Mouse (Mus musculus) neural tube, embryonic 10.5 days (tissue): ENCODE measurements around the gene Cbx7.

Experiments
- DNase-seq: peaks from one replicate; pipeline ENCODE4 v3.0.0-alpha.2; 2017; ENCODE audit warnings: low spot score; ENCODE audit errors: extremely low spot score

Cbx7 gene

DNA sequence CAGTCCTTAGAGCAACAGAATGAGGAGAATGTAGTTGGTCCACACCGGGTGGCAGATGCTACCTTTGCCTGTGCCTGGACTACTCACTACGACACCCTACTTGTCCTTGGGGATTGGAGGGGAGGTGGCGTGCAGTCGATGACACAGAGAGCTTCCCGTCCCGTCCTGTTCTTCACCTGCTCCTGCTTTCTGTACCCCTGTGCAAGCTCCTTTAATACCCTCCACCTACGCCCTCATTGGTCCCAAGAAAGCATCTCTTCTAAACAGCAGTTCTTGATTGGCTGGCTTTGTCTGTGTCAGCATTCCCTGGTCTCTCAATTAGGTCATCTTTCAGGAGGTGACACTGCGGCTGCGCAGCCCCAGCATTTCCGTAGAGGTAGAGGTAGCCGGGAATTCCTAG lies at the start of gene Cbx7:
Gene Cbx7 (minus strand): TSS at position 180 of the 400 bp plus-strand sequence.
- DNase-seq, result no peak

DNA sequence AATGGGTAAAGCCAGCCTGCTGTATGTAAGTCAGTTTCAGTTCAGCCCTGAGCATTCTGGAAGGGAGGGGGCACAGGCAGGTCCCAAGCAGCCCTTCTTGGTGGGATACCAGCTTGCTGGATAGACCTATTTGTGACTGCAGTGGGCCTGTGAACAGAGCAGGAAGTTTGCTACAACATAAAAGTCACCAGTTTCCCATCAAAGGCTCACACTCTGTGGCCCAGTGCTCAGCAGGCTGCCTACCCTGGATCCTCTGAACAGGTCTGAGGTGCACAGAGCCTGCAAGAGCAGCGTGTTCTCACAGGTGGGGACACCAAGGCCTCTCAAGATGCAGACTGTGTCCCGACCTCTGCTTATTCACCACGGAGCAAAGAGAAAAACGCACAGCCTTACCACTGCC lies 49.6 kb upstream of the Cbx7 start:
- no peak for DNase-seq

DNA sequence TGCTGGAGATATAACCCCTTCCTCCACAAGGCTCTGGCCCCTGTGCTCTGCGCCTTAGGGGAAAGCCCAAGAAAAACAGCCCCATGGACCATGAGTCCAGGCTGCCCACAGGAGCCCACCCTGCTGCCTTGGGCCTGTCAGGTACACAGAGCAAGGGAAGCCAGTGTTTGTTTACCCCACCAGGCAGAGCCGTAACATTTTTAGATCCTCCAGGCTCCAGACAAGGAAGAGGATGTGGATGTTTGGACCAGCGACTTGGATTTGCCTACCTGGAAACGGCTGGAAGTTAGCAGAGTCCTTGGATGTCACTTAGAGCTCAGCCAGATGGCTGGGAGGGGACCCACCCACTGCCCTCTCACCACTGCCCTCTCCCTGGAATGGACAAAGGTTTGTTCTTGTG lies 48.7 kb upstream of the Cbx7 start:
- DNase-seq, result no peak

DNA sequence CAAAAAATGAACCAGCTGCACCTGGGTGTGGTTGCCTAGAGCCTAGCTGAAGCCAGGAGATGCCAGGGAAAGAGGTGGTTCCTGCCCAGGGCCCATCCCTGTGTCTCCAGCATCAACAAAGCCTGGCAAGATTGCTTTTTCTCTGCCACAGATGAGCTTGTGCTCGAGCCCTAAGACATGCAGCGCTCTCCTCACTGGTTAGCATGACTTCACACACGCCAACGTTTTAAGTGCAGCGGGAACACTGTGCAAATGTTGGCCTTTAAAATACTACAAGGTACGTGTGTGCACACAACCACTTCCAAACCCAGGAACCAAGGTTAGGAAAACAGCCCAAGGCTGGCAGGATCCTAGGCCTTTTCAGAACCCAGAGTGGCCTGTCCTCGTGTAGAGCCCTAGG lies 48.3 kb upstream of the Cbx7 start:
- no peak for DNase-seq

DNA sequence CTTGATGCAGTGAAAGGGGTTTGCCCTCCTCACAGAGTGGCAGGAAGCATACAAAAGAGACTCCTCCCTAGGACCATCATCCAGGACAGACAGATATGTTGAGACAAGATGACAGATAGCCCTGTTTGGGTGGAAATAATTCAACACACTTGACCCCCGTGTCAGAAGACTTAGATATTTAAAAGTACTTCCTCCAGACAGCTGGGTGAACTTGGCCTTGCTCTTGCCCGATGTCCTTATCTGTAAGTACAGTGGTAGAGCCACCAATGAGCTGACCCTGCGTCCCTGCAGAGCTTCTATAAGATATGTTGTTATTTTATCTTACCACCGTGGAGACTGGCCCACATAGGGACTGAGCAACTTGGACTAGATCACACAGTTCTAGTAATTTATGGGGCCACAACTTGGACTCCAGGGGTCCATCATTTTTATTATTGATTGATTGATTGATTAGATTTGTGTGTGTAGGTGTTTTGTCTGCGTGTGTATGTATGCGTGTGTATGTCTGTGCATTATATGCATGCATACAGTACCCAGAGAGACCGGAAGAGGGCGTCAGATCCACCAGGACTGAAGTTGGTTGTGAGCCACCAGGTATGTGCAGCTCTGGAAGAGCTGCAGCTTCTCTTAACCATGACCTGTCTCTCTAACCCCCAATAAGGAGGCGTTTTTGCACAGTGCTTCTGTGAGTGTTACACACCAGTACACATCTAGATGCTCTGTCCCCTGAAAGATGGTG lies 45.8 kb upstream of the Cbx7 start:
- no peak for DNase-seq

DNA sequence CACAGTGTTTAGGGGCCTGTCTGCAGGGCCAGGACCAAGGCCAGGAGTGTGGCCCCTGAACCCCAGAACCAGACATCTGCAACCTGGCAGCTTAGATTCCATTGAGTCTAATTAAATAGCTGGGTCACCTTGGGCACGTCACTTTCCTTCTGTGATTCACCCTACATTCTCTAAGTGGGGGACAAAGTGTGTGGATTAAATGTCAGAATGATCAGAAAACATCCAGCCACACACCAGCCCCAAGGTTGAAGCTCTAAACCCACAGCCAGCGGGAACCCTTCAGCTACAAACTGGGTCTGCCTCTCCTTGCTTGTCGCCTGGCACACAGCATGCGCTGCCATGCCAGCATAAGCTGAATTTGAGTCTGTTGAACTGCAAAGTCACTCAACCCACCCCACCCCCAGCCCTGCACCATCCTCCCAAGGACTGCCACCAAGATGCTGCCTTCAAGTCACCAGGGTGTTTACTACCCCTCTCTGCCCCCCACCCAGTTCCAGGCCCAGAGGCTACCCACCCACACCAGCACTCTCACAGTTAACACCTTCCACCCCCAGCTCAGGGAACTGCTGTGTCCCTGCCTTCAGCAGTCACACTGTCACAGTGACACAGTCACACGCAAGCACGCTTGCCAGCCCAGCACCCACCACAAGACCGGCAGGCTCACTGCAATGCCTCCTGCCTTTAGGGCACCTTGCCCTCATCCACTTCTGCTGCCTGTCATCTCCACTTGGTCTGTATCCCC lies 44.5 kb upstream of the Cbx7 start:
- no peak for DNase-seq

DNA sequence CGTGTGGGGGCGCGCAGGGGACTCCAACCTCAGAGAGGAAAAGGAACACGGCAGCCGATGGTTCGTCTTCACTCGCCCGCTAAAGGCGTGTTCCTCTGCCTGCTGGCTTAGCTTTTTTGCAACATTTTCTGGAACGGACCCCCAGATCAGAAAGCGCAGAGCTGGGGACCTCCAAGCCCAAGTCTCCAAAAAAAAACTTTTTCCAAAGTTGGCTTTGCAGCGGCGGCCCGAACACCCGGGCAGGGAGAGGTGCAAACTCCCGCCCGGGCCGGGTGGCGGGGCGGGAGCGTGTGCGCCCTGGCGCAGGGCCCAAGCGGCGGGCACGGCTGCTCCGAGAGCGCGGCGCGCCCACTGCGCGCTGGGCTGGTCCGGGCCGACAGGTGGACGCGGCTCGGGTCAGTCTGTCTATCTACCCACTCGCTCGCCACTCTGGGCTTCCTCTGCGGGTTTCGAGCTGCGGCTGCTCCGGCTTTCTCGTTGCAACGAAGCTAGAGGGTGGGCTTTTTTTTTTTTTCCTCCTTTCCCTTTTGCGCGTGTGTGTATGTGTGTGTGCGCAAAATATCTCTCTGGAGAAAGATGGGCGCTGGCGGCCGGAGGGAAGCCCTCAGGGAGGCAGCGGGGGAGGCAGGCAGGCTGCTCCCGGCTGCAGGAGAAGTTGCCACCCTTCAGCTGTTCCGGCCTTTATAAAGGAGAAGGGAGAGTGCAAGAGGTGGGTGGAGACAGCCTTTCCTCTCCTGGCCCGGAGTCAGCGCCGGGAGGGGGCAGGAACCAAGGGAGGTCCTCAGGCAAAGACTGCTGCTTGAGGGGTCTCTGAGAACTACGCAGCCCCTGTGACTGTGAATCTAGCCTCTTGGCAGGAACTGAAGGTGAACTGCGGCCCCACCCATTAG lies 43.6 kb upstream of the Cbx7 start, which contains the start of gene Pdgfb:
Gene Pdgfb (minus strand): TSS at position 657 of the 890 bp plus-strand sequence.
- DNase-seq, result peak; percentile 38

DNA sequence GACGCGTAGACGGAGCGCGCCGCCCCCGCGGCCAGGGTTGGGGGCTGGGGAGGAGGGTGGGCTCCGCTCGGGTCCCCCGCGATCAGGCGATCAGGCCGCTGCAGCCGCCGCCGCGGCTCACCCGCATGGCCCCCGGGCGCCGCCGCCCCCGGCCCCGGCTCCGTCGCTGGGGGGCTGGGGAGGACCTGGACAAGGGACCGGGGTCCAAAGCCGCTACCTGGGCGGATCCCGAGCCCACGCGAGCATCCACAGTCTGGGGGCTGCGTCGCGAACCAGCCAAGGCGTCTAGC lies 43.1 kb upstream of the Cbx7 start:
- DNase-seq, result no peak

DNA sequence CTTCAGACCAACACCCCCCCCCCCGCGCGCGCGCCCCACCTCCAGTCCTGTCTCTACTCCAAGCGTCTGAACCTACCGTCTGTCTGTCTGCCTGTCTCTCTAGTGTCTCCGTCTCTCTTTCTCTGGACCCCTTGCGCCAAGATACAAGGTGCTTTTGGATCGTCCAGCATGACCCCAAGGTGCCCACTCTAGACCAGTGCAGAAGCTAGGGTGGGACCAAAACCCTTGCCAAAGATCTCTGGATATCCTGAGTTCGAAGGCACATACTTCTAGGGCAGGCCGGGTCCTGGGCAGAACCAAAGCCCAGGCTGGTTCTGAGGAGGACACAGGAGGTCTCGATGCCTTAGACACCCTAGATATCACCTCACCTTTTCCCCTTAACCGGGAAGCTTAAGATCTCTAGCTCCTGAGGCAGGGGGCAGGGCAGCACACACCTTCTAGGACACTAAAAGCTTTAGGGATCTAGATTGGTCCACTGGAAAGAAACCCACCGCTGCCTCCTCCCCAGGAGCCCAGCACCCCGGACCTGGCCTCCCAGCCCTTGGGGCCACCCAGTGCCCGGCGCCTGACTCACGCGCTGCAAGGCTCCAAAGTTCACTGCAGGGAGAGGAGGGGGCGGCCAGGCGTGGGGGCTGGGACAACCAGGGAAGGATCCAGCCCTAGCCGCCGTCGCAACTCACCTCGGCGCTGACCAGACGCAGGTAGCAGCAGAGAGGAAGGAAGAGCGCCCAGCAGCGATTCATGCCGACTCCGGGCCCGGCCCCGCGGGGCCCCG lies 42.5 kb upstream of the Cbx7 start:
- peak; percentile 45 for DNase-seq

DNA sequence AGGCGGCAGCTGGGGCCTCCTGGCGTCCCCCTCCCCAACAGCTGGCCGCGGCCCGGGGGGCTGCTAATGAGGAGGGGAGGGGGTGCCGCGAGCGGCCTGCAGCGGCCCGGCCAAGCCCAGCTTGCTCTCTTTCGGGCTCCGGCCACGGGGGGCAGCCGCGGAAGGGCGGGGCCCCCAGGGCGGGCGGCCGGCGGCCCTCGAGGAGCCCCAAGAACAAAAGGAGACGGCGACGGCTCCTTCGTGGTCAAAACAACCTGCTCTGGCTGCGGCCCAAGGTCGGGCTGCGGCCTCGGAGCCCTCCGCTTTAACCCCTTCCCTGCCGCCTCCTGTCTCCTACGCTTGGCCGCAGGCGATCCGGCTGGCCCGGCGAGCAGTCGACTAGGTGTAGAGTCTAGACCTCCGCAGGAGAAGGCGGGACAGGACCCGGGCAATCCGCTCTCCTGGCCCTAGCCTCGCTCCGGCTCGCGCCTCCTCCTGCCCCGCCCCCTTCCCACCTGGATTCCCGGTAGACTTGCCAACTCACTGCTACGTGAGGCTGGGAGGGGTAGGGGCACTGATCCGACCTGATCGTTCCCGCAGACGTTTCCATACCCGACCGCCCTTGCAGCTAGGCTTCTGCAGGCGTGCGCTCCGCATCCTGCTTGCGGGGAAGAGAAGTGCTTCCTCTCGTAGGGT lies 41.7 kb upstream of the Cbx7 start:
- DNase-seq, result peak; percentile 76

DNA sequence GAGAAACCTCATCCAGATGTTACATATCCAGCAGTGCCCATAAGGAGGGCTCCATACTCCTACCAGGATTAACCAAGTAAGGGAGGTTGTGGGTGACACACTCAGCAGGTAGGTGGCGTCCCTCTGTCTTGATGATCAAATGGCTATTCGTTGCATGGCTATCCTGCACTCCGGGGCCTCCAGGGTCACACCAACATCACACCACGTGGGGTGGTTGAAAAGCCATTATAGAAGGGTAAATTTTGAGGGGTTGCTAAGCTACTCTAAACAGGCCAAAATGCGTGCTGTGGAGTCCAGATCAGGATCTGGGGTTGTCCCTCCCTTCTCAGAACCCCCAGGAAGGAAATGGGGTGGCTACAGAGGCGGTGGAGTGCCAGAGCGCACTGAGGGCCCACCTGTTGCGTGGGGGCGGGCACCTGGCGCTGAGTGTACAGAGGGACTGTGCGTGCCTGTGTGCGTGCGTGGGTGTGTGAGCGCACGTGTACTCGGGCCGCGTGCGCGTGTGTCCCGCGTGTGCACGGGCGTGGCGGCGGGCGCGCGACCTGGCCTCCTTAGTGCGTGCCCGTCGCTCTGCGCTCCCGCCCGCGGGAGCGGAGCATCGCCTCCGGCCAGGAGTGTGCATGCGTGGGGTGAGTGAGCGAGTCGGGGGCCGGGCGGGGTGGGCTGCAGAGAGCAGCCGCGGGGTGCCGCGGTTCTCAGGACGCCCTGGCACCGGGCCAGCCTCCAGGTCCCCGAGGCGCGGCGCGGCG lies 41.0 kb upstream of the Cbx7 start:
- DNase-seq, result peak; percentile 33

DNA sequence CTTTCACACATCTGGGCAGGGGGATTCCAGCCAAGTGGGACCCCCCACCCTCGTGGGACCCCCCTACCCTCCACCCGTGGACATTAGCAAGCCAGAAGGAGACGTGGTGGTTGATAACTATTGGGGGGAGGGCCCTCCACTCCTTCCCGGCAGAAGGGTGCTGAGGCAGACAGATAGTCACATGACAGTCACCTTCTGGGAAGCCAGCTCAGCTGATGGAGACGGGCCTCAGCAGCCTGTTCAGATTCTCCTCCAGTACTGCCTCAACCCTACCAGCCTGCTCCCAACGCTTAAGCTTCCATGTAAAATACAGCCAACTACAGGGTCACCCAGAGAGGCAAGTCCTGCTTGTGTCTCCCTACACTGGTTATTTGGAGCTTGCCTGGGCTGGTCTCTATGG lies 40.3 kb upstream of the Cbx7 start:
- DNase-seq, result no peak

DNA sequence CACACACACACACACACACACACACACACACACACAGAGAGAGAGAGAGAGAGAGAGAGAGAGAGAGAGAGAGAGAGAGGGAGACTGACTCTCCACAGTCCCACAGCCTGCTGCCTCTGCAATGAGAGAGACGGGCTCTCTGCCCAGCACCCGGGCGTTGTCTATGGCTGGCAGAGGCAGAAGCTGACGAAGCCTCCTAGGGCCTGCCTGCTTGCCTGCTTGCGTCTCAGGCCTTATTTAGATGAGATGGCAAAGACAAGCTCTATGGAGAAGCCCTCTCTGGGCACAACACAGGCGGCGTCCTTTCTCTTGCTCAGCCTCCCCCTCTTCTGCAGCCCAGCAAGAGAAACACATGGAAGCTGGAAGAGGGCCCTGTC lies 39.3 kb upstream of the Cbx7 start:
- DNase-seq, result no peak

DNA sequence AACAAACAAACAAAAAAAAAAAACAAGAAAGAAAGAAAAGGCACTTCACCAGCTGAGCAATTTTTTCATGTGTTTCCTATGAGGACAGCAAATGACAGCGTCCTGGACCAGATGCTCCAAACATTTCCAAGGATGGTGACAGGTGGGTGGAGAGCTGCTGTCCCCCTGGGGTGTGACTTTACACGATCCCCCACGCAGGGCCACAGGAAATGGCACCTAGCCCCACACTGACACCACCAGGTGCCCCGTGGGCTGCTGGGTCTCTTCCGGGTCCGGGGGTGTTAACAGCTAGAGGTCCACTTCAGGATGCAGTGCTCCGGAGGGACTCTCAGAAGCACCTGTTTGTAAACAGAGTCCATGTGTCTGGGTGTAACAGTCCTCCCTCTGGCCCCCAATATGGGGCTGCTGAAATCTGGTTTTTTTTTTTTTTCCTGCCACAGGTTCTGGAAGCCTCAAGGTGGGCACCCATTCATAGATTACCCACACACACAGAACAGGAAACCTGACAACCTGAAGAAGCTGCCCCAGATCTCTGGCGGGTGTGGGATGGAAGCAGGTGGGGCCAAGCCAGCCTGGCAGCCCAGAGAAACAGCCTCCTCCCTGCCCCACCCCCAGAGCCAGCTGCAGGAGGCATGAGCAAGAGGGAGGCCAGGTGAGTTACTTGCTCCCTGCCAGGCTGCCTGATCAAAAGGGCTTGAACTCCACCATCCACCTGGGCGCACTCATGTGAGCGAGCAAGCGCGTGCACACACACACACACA lies 38.7 kb upstream of the Cbx7 start:
- no peak for DNase-seq

DNA sequence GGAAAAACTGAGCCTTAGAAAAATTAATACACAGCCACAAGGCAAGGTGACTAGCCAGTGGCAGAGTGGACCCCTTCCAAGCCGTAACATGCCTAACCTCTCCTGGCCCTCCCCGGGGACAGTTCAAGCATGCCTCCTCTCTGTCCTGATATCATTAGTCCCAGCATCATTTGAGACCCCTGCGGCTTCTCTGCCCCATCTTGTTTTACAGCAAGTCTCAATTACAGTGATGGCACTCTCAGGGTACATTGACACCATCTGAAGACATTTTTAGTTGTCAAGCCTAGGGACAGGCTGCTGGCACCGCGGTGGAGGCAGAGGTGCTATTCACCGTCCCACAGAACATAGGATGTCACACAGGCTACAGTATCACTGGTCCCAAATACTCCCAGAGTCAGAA lies 37.5 kb upstream of the Cbx7 start:
- DNase-seq, result no peak

DNA sequence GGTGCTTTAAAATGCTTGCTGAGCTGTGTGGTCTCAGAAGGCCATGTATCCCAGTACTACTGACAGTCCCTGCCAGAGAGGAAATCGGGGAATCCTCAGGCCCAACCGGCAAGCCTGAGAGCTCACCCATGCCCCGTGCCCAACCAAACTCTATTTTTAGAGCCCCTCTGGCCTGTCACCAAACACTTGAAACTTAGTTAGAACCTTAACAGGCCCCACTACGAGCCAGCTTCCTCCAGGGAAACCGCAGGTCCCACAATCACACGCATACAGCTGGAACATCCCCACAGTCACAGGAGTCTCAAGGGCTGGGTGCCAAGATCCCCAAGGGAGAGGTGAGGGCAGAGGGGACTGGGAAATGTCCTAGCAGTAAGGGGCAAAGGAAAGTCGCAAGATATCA lies 35.2 kb upstream of the Cbx7 start:
- DNase-seq, result no peak

DNA sequence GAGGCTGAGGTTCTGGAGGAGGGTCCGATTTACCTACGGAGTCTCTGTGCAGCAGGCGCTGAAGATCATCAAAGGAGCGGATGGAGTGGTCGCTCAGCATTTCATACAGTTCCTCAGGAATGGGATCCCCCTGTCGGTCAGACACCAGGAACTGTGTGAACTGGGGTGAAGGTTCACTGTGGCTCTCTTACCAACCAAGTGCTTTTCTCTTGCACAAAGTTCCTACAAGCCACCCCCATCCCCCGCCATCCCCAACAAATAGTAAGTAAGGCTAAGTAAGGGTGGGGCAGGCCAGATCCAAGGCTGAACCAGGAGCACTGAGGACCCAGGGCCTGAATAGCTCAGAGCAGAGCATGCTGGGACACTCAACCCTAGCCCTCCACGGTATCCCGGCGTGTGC lies 34.5 kb upstream of the Cbx7 start:
- DNase-seq, result no peak

DNA sequence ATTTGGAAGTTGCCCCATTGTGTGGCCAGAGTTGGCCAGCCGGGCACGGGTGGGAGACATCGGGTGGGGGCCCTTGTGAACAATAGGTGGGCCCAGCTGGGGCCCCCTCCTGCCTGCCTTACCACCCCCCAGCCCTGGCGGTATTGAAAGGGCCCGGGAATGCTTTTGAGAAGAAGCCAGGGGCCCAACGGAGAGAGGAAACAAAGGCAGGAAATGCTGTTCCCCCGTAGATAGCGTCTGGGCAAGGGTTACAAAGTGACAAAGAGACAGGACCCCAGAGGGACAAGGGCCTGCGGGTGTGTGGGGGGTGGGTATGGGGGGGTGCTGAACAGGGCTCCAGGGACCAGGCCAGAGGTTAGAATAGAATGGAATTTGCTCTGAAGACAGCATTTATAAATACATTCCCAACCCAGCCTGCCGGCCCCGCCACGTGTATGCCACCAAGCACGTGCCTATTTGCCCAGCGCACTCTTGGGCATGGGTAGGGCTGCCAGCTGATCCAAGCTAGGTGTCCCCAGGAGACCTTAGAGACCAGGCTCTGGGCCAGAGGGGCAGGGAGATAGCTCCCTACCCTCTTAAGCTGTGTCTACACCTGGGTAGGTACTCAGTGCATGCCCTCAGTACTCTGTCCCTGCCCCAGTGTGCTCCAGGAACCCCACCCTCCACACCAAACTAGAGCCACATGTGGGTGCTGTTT lies 33.9 kb upstream of the Cbx7 start:
- no peak for DNase-seq

DNA sequence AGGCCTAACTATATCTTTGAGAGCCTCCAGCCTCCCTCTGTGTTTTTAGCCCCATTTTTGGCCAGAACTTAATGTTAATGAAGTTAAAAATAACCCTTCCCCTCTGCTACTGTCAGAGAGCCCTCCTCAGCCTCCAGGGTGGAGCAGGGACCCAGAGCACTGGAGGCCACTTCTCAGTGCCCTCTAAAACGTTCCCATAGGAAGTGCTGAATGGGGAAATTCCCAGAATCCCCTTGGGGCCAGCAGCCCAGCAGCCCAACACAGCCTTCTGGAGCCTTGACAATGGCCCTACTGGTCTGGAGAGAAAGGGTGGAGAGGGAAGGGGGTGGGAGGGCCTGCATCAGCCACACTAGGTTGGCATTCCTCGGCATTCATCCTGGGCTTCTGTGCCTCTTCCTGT lies 32.7 kb upstream of the Cbx7 start:
- DNase-seq, result no peak
